Comparison of ENCODE assay signal across 8 mouse cellular contexts in the genomic region with DNA sequence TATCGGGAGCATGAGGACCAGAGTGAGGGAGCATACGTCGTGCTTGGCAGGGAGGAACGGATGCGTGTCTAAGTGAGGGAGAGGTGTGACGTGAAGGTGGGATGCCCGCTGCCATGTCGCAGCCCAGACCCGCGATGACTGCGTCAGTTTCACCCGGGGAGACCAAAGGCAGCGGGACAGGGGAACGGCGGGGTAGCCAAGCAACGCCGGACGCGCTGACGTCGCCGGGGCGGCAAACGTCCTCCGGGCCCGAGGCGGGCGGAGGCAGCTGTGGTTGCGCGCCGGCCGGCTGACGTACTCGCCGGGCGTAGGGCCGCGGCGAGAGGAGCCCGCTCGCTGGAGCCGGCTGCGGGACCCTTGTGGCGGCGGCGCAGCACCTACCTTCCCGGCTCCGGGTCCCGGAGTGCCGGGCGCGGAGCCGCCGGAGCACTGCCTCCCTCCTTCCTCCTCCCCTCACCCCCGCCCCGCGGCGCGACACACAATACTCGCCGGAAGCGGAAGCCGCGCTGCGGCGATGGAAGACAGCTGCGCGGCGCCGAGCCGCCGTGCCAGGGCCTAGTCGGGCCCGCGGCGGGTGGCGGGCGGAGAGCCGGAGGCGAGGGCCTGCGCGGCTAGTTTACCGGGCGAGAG. TPM values are rescaled to one million over a fixed set of nuclear protein-coding genes. Genes with fewer than 3 reads are reported as not detected.
A peak's percentile ranks its signal among the peaks of the same experiment; 100 is the strongest.
DNase-seq lines count a peak whose midpoint lies in the region; ATAC-seq and TF ChIP-seq lines count a peak whose summit lies in the region.

No protein-coding gene starts in this region.

- H3K9me3 ChIP-seq in E14TG2a.4 (ENCODE audit: low read length), result no peaks in the 10 kb centered on the region
- H3K9me3 ChIP-seq in forebrain, embryonic 12.5 days, result no peaks in the 10 kb centered on the region
- H3K9me3 ChIP-seq in heart, embryonic 16.5 days (replicated peaks; ENCODE audit: control insufficient read depth, low read length), result no peaks in the 10 kb centered on the region
- no peaks in the 10 kb centered on the region for H3K9me3 ChIP-seq in liver, embryonic 14.5 days (ENCODE audit: control insufficient read depth, low read length)
- no peaks in the 10 kb centered on the region for H3K9me3 ChIP-seq in stomach, embryonic 15.5 days

- ATAC-seq in forebrain, embryonic 12.5 days (ENCODE audit: low FRiP score), result peak; percentile 94
- peak; percentile 89 for ATAC-seq in heart, embryonic 16.5 days (replicated peaks; ENCODE audit: extremely low read depth, insufficient read depth, low FRiP score)
- ATAC-seq in liver, embryonic 14.5 days (ENCODE audit: insufficient read depth), result peak; percentile 88
- ATAC-seq in stomach, embryonic 15.5 days (ENCODE audit: insufficient read depth, low FRiP score, low read depth), result peak; percentile 89

- TF ChIP-seq EP300 in liver, embryonic 14.5 days (IDR thresholded peaks at IDR 0.05; ENCODE audit: low read depth), result no peak

- peak overlapping the region; percentile 97 for H3K4me3 ChIP-seq in E14TG2a.4 (replicated peaks; ENCODE audit: low read length)
- peak overlapping the region; percentile 92 for H3K4me3 ChIP-seq in forebrain, embryonic 12.5 days (replicated peaks)
- H3K4me3 ChIP-seq in heart, embryonic 16.5 days (ENCODE audit: low read length), result peak overlapping the region; percentile 88
- peak overlapping the region; percentile 76 to 98 for H3K4me3 ChIP-seq in liver, embryonic 14.5 days (ENCODE audit: insufficient read depth in 1 of 2, low read depth in 2 of 2, low read length in 2 of 2)
- peak overlapping the region; percentile 85 for H3K4me3 ChIP-seq in stomach, embryonic 15.5 days (replicated peaks)

- H3K27ac ChIP-seq in forebrain, embryonic 12.5 days, result peak overlapping the region; percentile 94
- peak overlapping the region; percentile 86 for H3K27ac ChIP-seq in heart, embryonic 16.5 days (ENCODE audit: low read length)
- H3K27ac ChIP-seq in liver, embryonic 14.5 days, result peak overlapping the region; percentile 70
- peak overlapping the region; percentile 89 for H3K27ac ChIP-seq in stomach, embryonic 15.5 days

- H3K9ac ChIP-seq in forebrain, embryonic 12.5 days, result peak overlapping the region; percentile 93
- peak overlapping the region; percentile 97 for H3K9ac ChIP-seq in heart, embryonic 16.5 days (ENCODE audit: low read length)
- peak overlapping the region; percentile 92 for H3K9ac ChIP-seq in liver, embryonic 14.5 days (replicated peaks)
- H3K9ac ChIP-seq in stomach, embryonic 15.5 days, result peak overlapping the region; percentile 69

- no peaks in the 10 kb centered on the region for H3K27me3 ChIP-seq in E14TG2a.4 (ENCODE audit: insufficient read depth, low read length)
- H3K27me3 ChIP-seq in forebrain, embryonic 12.5 days, result no peaks in the 10 kb centered on the region
- H3K27me3 ChIP-seq in heart, embryonic 16.5 days (ENCODE audit: control insufficient read depth, insufficient read depth, low read length), result no peaks in the 10 kb centered on the region
- H3K27me3 ChIP-seq in liver, embryonic 14.5 days (ENCODE audit: control insufficient read depth, insufficient read depth, low read length), result no peaks in the 10 kb centered on the region
- no peaks in the 10 kb centered on the region for H3K27me3 ChIP-seq in stomach, embryonic 15.5 days (replicated peaks)

- peak; percentile 66 for DNase-seq in c-Kit-positive CD71-positive TER-119-positive erythroid progenitor cells, embryonic 14.5 days (ENCODE audit: low spot score)
- DNase-seq in kidney, postnatal 36 days, result peak; percentile 85 to 94
- DNase-seq in liver, embryonic 14.5 days (ENCODE audit: low read depth in 3 of 3, low spot score in 3 of 3), result peak; percentile 57 to 73 (median 68)
- peak; percentile 96 for DNase-seq in neural tube, embryonic 10.5 days (ENCODE audit: extremely low spot score, low spot score)

- no peak for TF ChIP-seq CTCF in E14TG2a.4 (conservative IDR thresholded peaks at IDR 0.05; ENCODE audit: low read length)
- TF ChIP-seq CTCF in liver, embryonic 14.5 days (IDR thresholded peaks at IDR 0.05; ENCODE audit: low read depth), result no peak

- peaks cover 65% of the 10 kb centered on the region for H3K36me3 ChIP-seq in E14TG2a.4 (ENCODE audit: insufficient read depth, low read length)
- peaks cover 20% of the 10 kb centered on the region for H3K36me3 ChIP-seq in forebrain, embryonic 12.5 days (replicated peaks)
- H3K36me3 ChIP-seq in heart, embryonic 16.5 days (ENCODE audit: control insufficient read depth, insufficient read depth), result peaks cover 18% of the 10 kb centered on the region
- H3K36me3 ChIP-seq in liver, embryonic 14.5 days (replicated peaks; ENCODE audit: control insufficient read depth, insufficient read depth, low read depth), result peaks cover 11% of the 10 kb centered on the region
- no peaks in the 10 kb centered on the region; the same call in 1 of the 2 replicates for H3K36me3 ChIP-seq in stomach, embryonic 15.5 days

- H3K4me2 ChIP-seq in forebrain, embryonic 12.5 days, result peak overlapping the region; percentile 93
- H3K4me2 ChIP-seq in heart, embryonic 16.5 days (ENCODE audit: low read depth, low read length), result peak overlapping the region; percentile 90
- H3K4me2 ChIP-seq in liver, embryonic 14.5 days (ENCODE audit: low read depth), result peak overlapping the region; percentile 94
- peak overlapping the region; percentile 67 for H3K4me2 ChIP-seq in stomach, embryonic 15.5 days

- H3K4me1 ChIP-seq in E14TG2a.4 (replicated peaks; ENCODE audit: low read depth, low read length), result peaks cover 38% of the 10 kb centered on the region
- H3K4me1 ChIP-seq in forebrain, embryonic 12.5 days, result peaks cover 35% of the 10 kb centered on the region
- peaks cover 21% of the 10 kb centered on the region for H3K4me1 ChIP-seq in heart, embryonic 16.5 days (ENCODE audit: control insufficient read depth, insufficient read depth, low read length)
- H3K4me1 ChIP-seq in liver, embryonic 14.5 days (replicated peaks; ENCODE audit: control insufficient read depth in 2 of 2, insufficient read depth in 2 of 2, low read length in 1 of 2), result peaks cover 12 to 15% of the 10 kb centered on the region in 2 experiments
- peaks cover 20% of the 10 kb centered on the region for H3K4me1 ChIP-seq in stomach, embryonic 15.5 days

- under 1% methylated on average over 78 of the region's 84 CpGs for WGBS in forebrain, embryonic 12.5 days
- WGBS in heart, embryonic 16.5 days, result under 1% methylated on average over 84 of the region's 84 CpGs
- under 1% methylated on average over 69 of the region's 84 CpGs for WGBS in liver, embryonic 14.5 days (ENCODE audit: insufficient replicate concordance)
- under 1% methylated on average over 81 of the region's 84 CpGs for WGBS in stomach, embryonic 15.5 days

RNA-seq across cellular contexts. Expression of a gene that starts 1.0 kb away (rescaled TPM):
- 22.2 and 23.3 TPM in 2 replicates for polyA plus RNA-seq in forebrain, embryonic 12.5 days (2016; fragmentation: Nextera tagmentation; extraction: Ambion mirVana)
- polyA plus RNA-seq in heart, embryonic 16.5 days (2015; fragmentation: Nextera tagmentation; extraction: Ambion mirVana), result 10.4 and 10.7 TPM in 2 replicates
- polyA plus RNA-seq in liver, embryonic 14.5 days (2012; rRNA removed), result 8.0 and 11.0 TPM in 2 replicates
- 3.2 and 3.4 TPM in 2 replicates for polyA plus RNA-seq in liver, embryonic 14.5 days (2014; fragmentation: Nextera tagmentation; extraction: Ambion mirVana)
- 16.4 and 17.3 TPM in 2 replicates for polyA plus RNA-seq in stomach, embryonic 15.5 days (2015; fragmentation: Nextera tagmentation; extraction: Ambion mirVana)

RNA-seq across cellular contexts. Expression of a gene that starts 13.2 kb away (rescaled TPM):
- polyA plus RNA-seq in forebrain, embryonic 12.5 days (2016; fragmentation: Nextera tagmentation; extraction: Ambion mirVana), result 75.8 and 84.7 TPM in 2 replicates
- 73.2 and 89.1 TPM in 2 replicates for polyA plus RNA-seq in heart, embryonic 16.5 days (2015; fragmentation: Nextera tagmentation; extraction: Ambion mirVana)
- polyA plus RNA-seq in liver, embryonic 14.5 days (2012; rRNA removed), result 40.1 and 51.8 TPM in 2 replicates
- 77.9 and 84.2 TPM in 2 replicates for polyA plus RNA-seq in liver, embryonic 14.5 days (2014; fragmentation: Nextera tagmentation; extraction: Ambion mirVana)
- 116 and 124 TPM in 2 replicates for polyA plus RNA-seq in stomach, embryonic 15.5 days (2015; fragmentation: Nextera tagmentation; extraction: Ambion mirVana)

RNA-seq across cellular contexts. Expression of a gene that starts 15.2 kb away (rescaled TPM):
- 0.18 TPM in 1 of 2 replicates, not detected in the other for polyA plus RNA-seq in forebrain, embryonic 12.5 days (2016; fragmentation: Nextera tagmentation; extraction: Ambion mirVana)
- polyA plus RNA-seq in heart, embryonic 16.5 days (2015; fragmentation: Nextera tagmentation; extraction: Ambion mirVana), result not detected in 2 replicates
- not detected in 2 replicates for polyA plus RNA-seq in liver, embryonic 14.5 days (2012; rRNA removed)
- not detected in 2 replicates for polyA plus RNA-seq in liver, embryonic 14.5 days (2014; fragmentation: Nextera tagmentation; extraction: Ambion mirVana)
- not detected in 2 replicates for polyA plus RNA-seq in stomach, embryonic 15.5 days (2015; fragmentation: Nextera tagmentation; extraction: Ambion mirVana)

RNA-seq across cellular contexts. Expression of a gene that starts 54.9 kb away (rescaled TPM):
- polyA plus RNA-seq in forebrain, embryonic 12.5 days (2016; fragmentation: Nextera tagmentation; extraction: Ambion mirVana), result not detected in 2 replicates
- not detected in 2 replicates for polyA plus RNA-seq in heart, embryonic 16.5 days (2015; fragmentation: Nextera tagmentation; extraction: Ambion mirVana)
- polyA plus RNA-seq in liver, embryonic 14.5 days (2012; rRNA removed), result not detected in 2 replicates
- not detected in 2 replicates for polyA plus RNA-seq in liver, embryonic 14.5 days (2014; fragmentation: Nextera tagmentation; extraction: Ambion mirVana)
- not detected in 2 replicates for polyA plus RNA-seq in stomach, embryonic 15.5 days (2015; fragmentation: Nextera tagmentation; extraction: Ambion mirVana)

Comparison
In these comparisons a context has a peak if more than half of its experiments do, and no peak if none do; other contexts are left out.
1. Peak in every context shown above with its lines: DNase-seq, ATAC-seq, H3K4me3 ChIP-seq and H3K27ac ChIP-seq.